Comparison of ENCODE assay signal across 9 mouse cellular contexts in genomic region chr6:108444435-108444834, GRCm38 (mm10).
DNase-seq lines count a peak whose midpoint lies in the region; ATAC-seq and TF ChIP-seq lines count a peak whose summit lies in the region.
"Had no signal": no experiment of that assay in that cellular context is flagged by ENCODE, and none has a peak within 500 bp of the region (broad histone marks: within the 10 kb centered on the region; RNA-seq: fewer than 3 reads in every experiment).

No protein-coding gene starts in this region.

- peaks cover 27% of the 10 kb centered on the region for H3K36me3 ChIP-seq in heart, postnatal 0 days (replicated peaks; ENCODE audit: control insufficient read depth, insufficient read depth, low read length)
- no peaks in the 10 kb centered on the region for H3K36me3 ChIP-seq in midbrain, embryonic 14.5 days (ENCODE audit: control insufficient read depth, insufficient read depth, low read length)

- ATAC-seq in heart, postnatal 0 days (ENCODE audit: insufficient read depth, low read depth), result no peak
- no peak for ATAC-seq in granulocyte monocyte progenitor cell, adult 5-6 weeks (replicated peaks; ENCODE audit: poor library complexity, severe bottlenecking)
- no peak for ATAC-seq in midbrain, embryonic 14.5 days (ENCODE audit: low FRiP score, low TSS enrichment)

- H3K9ac ChIP-seq in heart, postnatal 0 days (replicated peaks; ENCODE audit: low read depth, low read length), result no peak overlapping the region
- no peak overlapping the region for H3K9ac ChIP-seq in midbrain, embryonic 14.5 days (replicated peaks; ENCODE audit: low read length)

- no peak for TF ChIP-seq CTCF in heart, postnatal 0 days (IDR thresholded peaks at IDR 0.05; ENCODE audit: low read depth)

- 59% methylated on average over 7 of the region's 7 CpGs for WGBS in heart, postnatal 0 days
- WGBS in midbrain, embryonic 14.5 days, result 80% methylated on average over 7 of the region's 7 CpGs

- no peak for DNase-seq in heart, postnatal 0 days (ENCODE audit: low spot score)
- DNase-seq in heart, adult 9 months (ENCODE audit: low spot score in 2 of 2), result no peak
- DNase-seq in NIH3T3 (ENCODE audit: low read depth), result peak; percentile 73
- peak; percentile 75 for DNase-seq in cerebellum, adult 9-10 months
- peak; percentile 68 to 85 for DNase-seq in left cerebral cortex, postnatal 25 days (ENCODE audit: low spot score in 2 of 2)
- DNase-seq in ovary, adult 18-20 months (ENCODE audit: low spot score), result no peak
- DNase-seq in midbrain, embryonic 14.5 days, result no peak
- DNase-seq: spleen, adult 18-20 months had no signal

- H3K4me3 ChIP-seq in heart, postnatal 0 days (ENCODE audit: low read depth, low read length), result no peak overlapping the region
- H3K4me3 ChIP-seq in midbrain, embryonic 14.5 days (replicated peaks; ENCODE audit: low read depth, low read length), result no peak overlapping the region

- peak overlapping the region; percentile 34; the same call in 1 of the 2 replicates for H3K27ac ChIP-seq in heart, postnatal 0 days (ENCODE audit: low read depth)
- H3K27ac ChIP-seq in midbrain, embryonic 14.5 days (replicated peaks; ENCODE audit: low read depth, low read length), result no peak overlapping the region

- H3K27me3 ChIP-seq in heart, postnatal 0 days (ENCODE audit: control insufficient read depth, insufficient read depth, low read length), result no peaks in the 10 kb centered on the region
- no peaks in the 10 kb centered on the region for H3K27me3 ChIP-seq in midbrain, embryonic 14.5 days (ENCODE audit: control insufficient read depth, insufficient read depth, low read length)

- H3K4me2 ChIP-seq in heart, postnatal 0 days (ENCODE audit: low read depth, low read length), result no peak overlapping the region
- no peak overlapping the region for H3K4me2 ChIP-seq in midbrain, embryonic 14.5 days (ENCODE audit: low read length)

- no peak for TF ChIP-seq EP300 in heart, postnatal 0 days (IDR thresholded peaks at IDR 0.05; ENCODE audit: low read depth)

- H3K4me1 ChIP-seq in heart, postnatal 0 days (ENCODE audit: control insufficient read depth, insufficient read depth), result peaks cover 24% of the 10 kb centered on the region
- no peaks in the 10 kb centered on the region for H3K4me1 ChIP-seq in midbrain, embryonic 14.5 days (ENCODE audit: control insufficient read depth, insufficient read depth, low read length)

- 0 out of 2 replicates have a peak, but pooled peaks cover 5% of the 10 kb centered on the region for H3K9me3 ChIP-seq in heart, postnatal 0 days (replicated peaks; ENCODE audit: control insufficient read depth, low read length)
- no peaks in the 10 kb centered on the region for H3K9me3 ChIP-seq in midbrain, embryonic 14.5 days (ENCODE audit: control insufficient read depth, low read length)

- intact Hi-C loops in left cerebral cortex, postnatal 25 days (cut with DNase I), result no loop called here

Comparison
In these comparisons a context has a peak if more than half of its experiments do, and no peak if none do; other contexts are left out.
1. DNase-seq: peak in NIH3T3 (single experiment), cerebellum, adult 9-10 months (single experiment) and left cerebral cortex, postnatal 25 days (2 of 2); none in heart, postnatal 0 days (single experiment), heart, adult 9 months (0 of 2), ovary, adult 18-20 months (single experiment) and midbrain, embryonic 14.5 days (single experiment).